Mouse (Mus musculus): ENCODE data around the gene Car12.

Car12 gene

GRCm38 (mm10) chr9:66710626-66711025 lies 2.9 kb upstream of the Car12 start:
- DNase-seq (ENCODE audit: low spot score in 2 of 2): no peak

GRCm38 (mm10) chr9:66714022-66714515 lies 583 bp downstream of the Car12 start:
- DNase-seq (ENCODE audit: low spot score in 2 of 2): no peak

GRCm38 (mm10) chr9:66715361-66715760 lies 1.9 kb downstream of the Car12 start:
- no peak for DNase-seq (ENCODE audit: low spot score in 2 of 2)

- no peak for DNase-seq (ENCODE audit: low spot score in 2 of 2)
Observed at GRCm38 (mm10) chr9:66716533-66716932, 3.0 kb downstream of the Car12 start.

GRCm38 (mm10) chr9:66720686-66721450 lies 7.4 kb downstream of the Car12 start:
- DNase-seq (ENCODE audit: low spot score in 2 of 2): no peak

- no peak for DNase-seq (ENCODE audit: low spot score in 2 of 2)
Observed at GRCm38 (mm10) chr9:66722187-66722868, 8.8 kb downstream of the Car12 start.

GRCm38 (mm10) chr9:66722869-66723272 lies 9.4 kb downstream of the Car12 start:
- DNase-seq (ENCODE audit: low spot score in 2 of 2): no peak

- no peak for DNase-seq (ENCODE audit: low spot score in 2 of 2)
Observed at GRCm38 (mm10) chr9:66725591-66725990, 12.1 kb downstream of the Car12 start.

- DNase-seq (ENCODE audit: low spot score in 2 of 2): no peak
Observed at GRCm38 (mm10) chr9:66727333-66727732, 13.8 kb downstream of the Car12 start.

GRCm38 (mm10) chr9:66730556-66730955 lies 17.1 kb downstream of the Car12 start:
- DNase-seq (ENCODE audit: low spot score in 2 of 2): no peak

GRCm38 (mm10) chr9:66731284-66731683 lies 17.8 kb downstream of the Car12 start:
- no peak for DNase-seq (ENCODE audit: low spot score in 2 of 2)

- peak; percentile 32 to 51 for DNase-seq (ENCODE audit: low spot score in 2 of 2)
Observed at GRCm38 (mm10) chr9:66732791-66733691, 19.6 kb downstream of the Car12 start.

GRCm38 (mm10) chr9:66734568-66734967 lies 21.1 kb downstream of the Car12 start:
- no peak for DNase-seq (ENCODE audit: low spot score in 2 of 2)

- DNase-seq (ENCODE audit: low spot score in 2 of 2): no peak
Observed at GRCm38 (mm10) chr9:66735122-66735521, 21.6 kb downstream of the Car12 start.

- DNase-seq (ENCODE audit: low spot score in 2 of 2): no peak
Observed at GRCm38 (mm10) chr9:66736016-66736415, 22.5 kb downstream of the Car12 start.

- no peak for DNase-seq (ENCODE audit: low spot score in 2 of 2)
Observed at GRCm38 (mm10) chr9:66736551-66736950, 23.1 kb downstream of the Car12 start.

- no peak for DNase-seq (ENCODE audit: low spot score in 2 of 2)
Observed at GRCm38 (mm10) chr9:66739516-66739915, 26.0 kb downstream of the Car12 start.

GRCm38 (mm10) chr9:66744531-66744930 lies 31.0 kb downstream of the Car12 start:
- DNase-seq (ENCODE audit: low spot score in 2 of 2): no peak

- DNase-seq (ENCODE audit: low spot score in 2 of 2): peak; percentile 19 to 24
Observed at GRCm38 (mm10) chr9:66748390-66748789, 34.9 kb downstream of the Car12 start.

- peak in 1 of 2 experiments; percentile 43 for DNase-seq (ENCODE audit: low spot score in 2 of 2)
Observed at GRCm38 (mm10) chr9:66752849-66753248, 39.4 kb downstream of the Car12 start.

- no peak for DNase-seq (ENCODE audit: low spot score in 2 of 2)
Observed at GRCm38 (mm10) chr9:66760991-66761390, 47.5 kb downstream of the Car12 start.

GRCm38 (mm10) chr9:66768721-66769120 lies 55.2 kb downstream of the Car12 start:
- DNase-seq (ENCODE audit: low spot score in 2 of 2): no peak

All from frontal cortex, postnatal 10 days (tissue).